Mouse (Mus musculus) brain, embryonic 14.5 days (tissue): ENCODE measurements around the gene Ddx42. TPM values are rescaled to one million over a fixed set of nuclear protein-coding genes. Genes with fewer than 3 reads are reported as not detected.
A peak's percentile ranks its signal among the peaks of the same experiment; 100 is the strongest.

Experiments
- DNase-seq: peaks from one replicate; pipeline ENCODE4 v3.0.0-alpha.2; 2011; ENCODE audit warnings: low read depth
- CTCF ChIP-seq: fragments of 200-500 bp; IDR thresholded peaks from 2 replicates; pipeline ENCODE4 v1.5.1; 2012; ENCODE audit warnings: inconsistent platforms, mild to moderate bottlenecking, moderate library complexity, borderline replicate concordance; ENCODE audit not compliant: insufficient read depth, insufficient read length; ENCODE audit errors: extremely low read depth
- POLR2A ChIP-seq: fragments of 200-500 bp; IDR thresholded peaks from 2 replicates; pipeline ENCODE4 v1.6.1; 2012; ENCODE audit warnings: mild to moderate bottlenecking, inconsistent platforms, borderline replicate concordance; ENCODE audit not compliant: poor library complexity, insufficient read depth, insufficient read length, severe bottlenecking; ENCODE audit errors: extremely low read depth
- polyA plus RNA-seq: library from polyadenylated mRNA; depleted of rRNA; stranded (reverse); fragments of >200 nt; gene quantifications from 2 replicates; pipeline ENCODE4 v1.2.3, GENCODE M21; 2012

The Ddx42 gene
- polyA plus RNA-seq, 1 experiment, result 56.8 TPM

- DNase-seq, result no peak
- TF ChIP-seq POLR2A (no peak), CTCF (no peak)
Measured at GRCm38 (mm10) chr11:106264988-106265387, 48.3 kb downstream of the Ddx42 start.

GRCm38 (mm10) chr11:106265570-106265969, 48.8 kb downstream of the Ddx42 start:
- no peak for DNase-seq
- no peak for TF ChIP-seq CTCF
- TF ChIP-seq POLR2A, result no peak

DNA sequence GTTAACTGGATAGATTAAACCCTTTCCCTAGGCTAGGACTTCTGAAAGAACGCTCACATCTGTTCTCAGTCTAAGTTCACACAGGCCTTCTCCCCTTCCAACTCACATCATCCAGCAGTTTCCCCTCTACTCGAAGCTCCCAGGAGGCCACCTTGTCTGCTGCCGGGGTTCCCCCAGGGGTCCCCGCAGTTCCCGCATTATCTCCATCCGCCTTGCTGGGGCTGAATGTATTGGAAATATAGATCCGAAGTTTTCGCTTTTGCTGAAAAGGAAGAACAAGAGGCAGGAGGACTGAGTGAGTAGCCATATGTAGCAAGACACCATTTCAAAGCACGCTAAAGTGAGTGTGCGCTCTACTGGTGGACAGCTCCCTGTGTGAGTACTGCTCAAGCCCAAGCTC, 49.7 kb downstream of the Ddx42 start:
- no peak for DNase-seq
- TF ChIP-seq POLR2A (no peak), CTCF (no peak)

DNA sequence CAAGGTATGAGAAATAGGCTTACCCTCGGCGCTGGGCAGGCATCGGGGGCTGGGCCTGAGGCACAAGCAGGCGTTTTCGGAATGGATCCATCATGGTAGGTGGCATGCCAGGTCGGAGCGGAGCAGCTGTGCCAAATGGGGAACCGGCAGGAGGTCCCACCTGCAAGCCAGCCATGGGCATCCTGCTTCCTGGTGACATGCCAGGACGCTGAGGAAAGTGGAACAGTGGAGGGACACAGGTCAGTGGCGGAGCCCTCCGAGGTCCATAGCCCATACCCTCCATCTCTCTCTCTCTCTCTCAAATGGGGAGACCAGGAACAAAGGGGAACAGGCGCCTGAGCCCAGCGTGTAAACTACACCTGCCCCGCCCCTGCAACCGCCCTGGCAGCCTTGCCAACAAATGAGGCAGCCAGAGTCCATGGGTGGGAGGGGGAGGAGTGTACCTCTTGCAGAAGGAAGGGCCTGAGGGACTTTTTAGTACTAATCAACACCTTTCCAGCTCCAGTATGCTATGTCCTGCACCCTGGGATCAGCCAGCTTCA, 50.7 kb downstream of the Ddx42 start:
- peak; percentile 60 for DNase-seq

DNA sequence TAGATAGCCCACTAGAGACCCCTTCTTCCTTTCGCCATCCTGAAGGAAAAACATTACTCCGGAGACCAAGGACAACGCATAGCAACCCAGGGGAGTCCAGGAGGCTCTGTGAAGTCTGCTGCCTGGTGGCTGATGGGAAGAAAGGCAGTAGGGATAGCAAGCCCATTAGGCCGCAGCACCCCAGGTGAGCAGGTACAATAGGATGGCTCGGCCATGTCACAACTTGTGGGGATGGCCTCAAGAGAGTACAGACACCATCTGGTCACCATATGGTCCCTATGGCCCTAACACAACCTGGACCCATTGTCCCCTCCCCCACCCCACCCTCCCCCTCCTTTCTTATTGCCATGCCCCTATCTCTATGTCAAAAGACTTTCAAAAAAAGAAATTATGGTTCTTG, 51.1 kb downstream of the Ddx42 start:
- no peak for DNase-seq
- TF ChIP-seq CTCF (no peak), POLR2A (no peak)

More for the DNA sequence above, 50.7 kb downstream of the Ddx42 start:
- TF ChIP-seq CTCF (no peak), POLR2A (no peak)

DNA sequence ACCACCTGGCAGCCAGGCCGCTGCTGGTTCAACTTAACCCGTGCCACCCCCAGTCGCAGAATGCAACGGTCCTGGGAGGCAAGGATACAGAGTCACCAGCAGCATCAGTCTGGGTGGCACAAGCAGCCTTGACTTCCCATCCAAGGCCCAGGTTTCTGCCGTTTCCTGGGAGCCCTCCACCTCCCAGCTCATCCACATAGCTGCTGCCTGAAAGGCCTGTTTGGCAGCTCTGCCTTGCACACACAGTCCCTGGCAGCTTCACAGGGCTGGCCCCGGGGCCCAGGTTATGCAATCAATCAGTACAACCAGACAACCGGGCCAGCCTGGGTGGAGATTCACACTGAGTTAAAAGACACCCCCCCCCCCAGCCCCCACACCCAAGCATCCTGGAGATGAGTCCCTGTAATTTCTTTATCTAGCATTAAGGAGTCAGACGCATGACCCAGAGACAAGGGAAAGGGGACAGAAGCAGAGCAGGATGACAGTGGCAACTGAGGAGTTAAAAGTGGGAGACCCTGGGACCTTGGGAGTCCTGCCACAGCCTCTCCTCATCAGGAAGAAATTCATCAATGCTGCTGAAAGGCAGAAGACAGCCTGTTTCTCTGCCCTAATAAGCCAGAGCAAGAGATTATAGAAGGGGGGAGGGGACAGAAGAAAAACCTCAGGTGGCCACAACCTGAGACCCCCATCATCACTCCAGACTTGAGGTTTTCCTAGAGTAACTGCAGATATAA, 51.8 kb downstream of the Ddx42 start:
- TF ChIP-seq POLR2A (no peak), CTCF (no peak)
- peak; percentile 46 for DNase-seq

- DNase-seq, result peak; percentile 53
- no peak for TF ChIP-seq POLR2A
- TF ChIP-seq CTCF, result no peak
Measured at GRCm38 (mm10) chr11:106269060-106269431, 52.3 kb downstream of the Ddx42 start.

GRCm38 (mm10) chr11:106271131-106271793, 54.5 kb downstream of the Ddx42 start:
- no peak for TF ChIP-seq POLR2A
- no peak for TF ChIP-seq CTCF
- DNase-seq, result no peak

DNA sequence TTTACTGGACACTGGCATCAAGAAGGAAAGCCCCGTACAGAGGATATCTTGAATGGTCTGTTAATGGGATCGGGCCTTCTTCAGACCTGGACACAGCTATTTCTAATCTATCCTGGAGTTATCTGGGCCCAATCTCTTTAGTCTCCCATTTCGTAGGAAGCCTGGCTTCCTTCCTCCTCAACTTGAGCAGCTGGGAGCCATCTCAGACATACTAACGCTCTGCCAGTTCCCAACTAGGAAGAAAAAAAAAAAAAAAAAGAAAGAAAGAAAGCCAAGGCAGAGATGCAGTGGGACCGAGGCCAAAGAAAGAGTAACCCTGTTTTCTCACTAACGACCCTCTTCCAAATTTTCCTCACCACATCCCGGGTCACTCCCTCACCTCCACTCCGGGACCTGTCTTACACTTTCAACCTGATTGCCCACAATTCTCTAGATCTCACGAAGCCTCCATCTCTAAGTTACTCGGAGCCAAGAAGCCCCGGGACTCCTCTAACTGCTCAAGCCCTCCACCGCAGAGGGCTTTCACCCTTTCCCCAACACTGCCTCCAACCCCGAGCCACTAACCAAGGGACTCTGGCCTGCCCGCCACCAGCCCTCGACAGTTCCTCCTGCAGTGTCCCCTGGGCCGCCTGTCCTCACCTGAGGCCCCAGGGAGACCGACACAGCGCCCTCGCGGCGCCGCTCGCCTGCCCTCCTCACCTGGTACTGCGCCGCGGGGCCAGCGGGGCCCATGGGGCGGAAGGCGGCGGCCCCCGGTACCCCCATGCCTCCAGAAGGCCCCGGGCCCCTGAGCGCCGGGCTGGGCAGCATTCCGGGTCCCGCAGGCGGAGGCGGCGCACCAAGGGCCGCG, 55.3 kb downstream of the Ddx42 start:
- TF ChIP-seq CTCF (no peak), POLR2A (no peak)
- DNase-seq, result peak; percentile 46

- peak; percentile 100 for DNase-seq
- TF ChIP-seq POLR2A, result peak; percentile 31; the same call in 1 of the 2 replicates
- no peak for TF ChIP-seq CTCF
Measured at GRCm38 (mm10) chr11:106272644-106273310, 56.1 kb downstream of the Ddx42 start, which contains the start of gene Smarcd2. TSS of gene Smarcd2 (minus strand) at chr11:106272972.
